Mouse (Mus musculus) heart, postnatal 0 days (tissue): Measurements from ENCODE around the gene Abcg2. TPM values are rescaled to one million over a fixed set of nuclear protein-coding genes. Genes with fewer than 3 reads are reported as not detected.

ENCODE experiments used
- ATAC-seq: fragments of 200-750 bp; cut with Nextera tagmentation; 2 replicates; pipeline ENCODE4 v1.8.0; 2017; ENCODE audit warnings: low read depth, moderate number of reproducible peaks, moderate library complexity; ENCODE audit not compliant: insufficient read depth
- DNase-seq: peaks from one replicate; pipeline ENCODE4 v3.0.0-alpha.2; 2016; ENCODE audit warnings: low spot score
- H3K27ac ChIP-seq: fragments of 300-500 bp; sonication (generic); 2 replicates; pipeline ENCODE4 v1.5.1; 2014; ENCODE audit warnings: low read depth, mild to moderate bottlenecking
- H3K27me3 ChIP-seq: fragments of 300-500 bp; sonication (generic); 2 replicates; pipeline ENCODE4 v1.6.1; 2014; ENCODE audit warnings: low read length, mixed read lengths; ENCODE audit not compliant: control insufficient read depth, insufficient read depth
- H3K36me3 ChIP-seq: fragments of 300-500 bp; sonication (generic); replicated peaks from 2 replicates; pipeline ENCODE4 v1.6.1; 2014; ENCODE audit warnings: low read length, mixed read lengths; ENCODE audit not compliant: control insufficient read depth, insufficient read depth
- H3K4me1 ChIP-seq: fragments of 300-500 bp; sonication (generic); 2 replicates; pipeline ENCODE4 v1.6.1; 2014; ENCODE audit warnings: antibody characterized with exemption; ENCODE audit not compliant: control insufficient read depth, insufficient read depth
- H3K4me2 ChIP-seq: fragments of 300-500 bp; sonication (generic); 2 replicates; pipeline ENCODE4 v1.6.1; 2014; ENCODE audit warnings: low read depth, mild to moderate bottlenecking, low read length, moderate library complexity
- H3K4me3 ChIP-seq: fragments of 300-500 bp; sonication (generic); 2 replicates; pipeline ENCODE4 v1.5.1; 2014; ENCODE audit warnings: low read depth, low read length
- H3K9ac ChIP-seq: fragments of 300-500 bp; sonication (generic); replicated peaks from 2 replicates; pipeline ENCODE4 v1.6.1; 2014; ENCODE audit warnings: low read depth, low read length, mixed read lengths
- H3K9me3 ChIP-seq: fragments of 300-500 bp; sonication (generic); replicated peaks from 2 replicates; pipeline ENCODE4 v1.6.1; 2016; ENCODE audit warnings: low read length; ENCODE audit not compliant: control insufficient read depth
- CTCF ChIP-seq: IDR thresholded peaks from 2 replicates; pipeline ENCODE4 v1.5.1; 2016; ENCODE audit warnings: antibody characterized with exemption, control low read depth, low read depth
- EP300 ChIP-seq: IDR thresholded peaks from 2 replicates; pipeline ENCODE4 v1.6.1; 2016; ENCODE audit warnings: antibody characterized with exemption, low read depth
- WGBS: fragments of 180-500 bp; shearing (Covaris S2); extraction: QIAGEN DNeasy Blood & Tissue Kit; methylation state at CpG from one replicate; pipeline ENCODE4 v1.1.7; 2014; 5-methylcytosine and 5-hydroxymethylcytosine counted together
- polyA plus RNA-seq: library from polyadenylated mRNA; unstranded; fragments of >200 nt; fragmentation: Nextera tagmentation; extraction: Ambion mirVana; gene quantifications from 2 replicates; pipeline ENCODE4 v1.2.1, GENCODE M21; 2015
- total RNA-seq: library from RNA; depleted of rRNA; stranded (reverse); fragments of >200 nt; gene quantifications from 2 replicates; pipeline ENCODE4 v1.2.3, GENCODE M21; 2014; ENCODE audit warnings: low replicate concordance

Gene Abcg2
- total and polyA plus RNA-seq, 2 experiments from 2014 or later, result 47.3 to 74.3 TPM

DNA sequence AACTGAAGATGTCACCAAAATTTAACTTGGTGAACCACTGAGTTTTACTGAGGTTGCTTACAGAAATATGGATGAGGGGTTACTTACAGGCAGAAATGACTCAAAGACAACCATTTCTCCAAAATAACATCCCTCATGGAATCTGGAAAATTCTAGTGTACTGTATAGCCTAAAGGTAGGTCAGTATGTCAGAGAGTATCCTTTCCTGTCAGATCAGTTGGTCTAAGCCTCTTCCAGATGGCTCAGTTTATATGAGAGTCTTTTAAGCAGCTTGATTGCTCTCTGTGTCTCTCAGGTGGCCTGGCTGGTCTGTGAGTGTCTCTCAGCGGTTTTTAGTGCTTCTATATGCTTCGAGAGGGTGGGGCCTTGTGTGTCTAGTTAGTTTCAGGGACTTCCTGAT is 24.1 kb downstream of the Abcg2 start:
- Histone ChIP-seq H3K27ac (no peak overlapping the region), H3K9me3 (peaks cover 11% of the 10 kb centered on the region), H3K36me3 (no peaks in the 10 kb centered on the region), H3K27me3 (no peaks in the 10 kb centered on the region), H3K4me2 (no peak overlapping the region), H3K4me3 (no peak overlapping the region), H3K9ac (no peak overlapping the region), H3K4me1 (0 out of 2 replicates have a peak, but pooled peaks cover 2% of the 10 kb centered on the region)
- DNase-seq (no peak), ATAC-seq (no peak)
- TF ChIP-seq EP300, result no peak
- no peak for TF ChIP-seq CTCF
- WGBS, result 91% methylated on average over 2 of the region's 2 CpGs

DNA sequence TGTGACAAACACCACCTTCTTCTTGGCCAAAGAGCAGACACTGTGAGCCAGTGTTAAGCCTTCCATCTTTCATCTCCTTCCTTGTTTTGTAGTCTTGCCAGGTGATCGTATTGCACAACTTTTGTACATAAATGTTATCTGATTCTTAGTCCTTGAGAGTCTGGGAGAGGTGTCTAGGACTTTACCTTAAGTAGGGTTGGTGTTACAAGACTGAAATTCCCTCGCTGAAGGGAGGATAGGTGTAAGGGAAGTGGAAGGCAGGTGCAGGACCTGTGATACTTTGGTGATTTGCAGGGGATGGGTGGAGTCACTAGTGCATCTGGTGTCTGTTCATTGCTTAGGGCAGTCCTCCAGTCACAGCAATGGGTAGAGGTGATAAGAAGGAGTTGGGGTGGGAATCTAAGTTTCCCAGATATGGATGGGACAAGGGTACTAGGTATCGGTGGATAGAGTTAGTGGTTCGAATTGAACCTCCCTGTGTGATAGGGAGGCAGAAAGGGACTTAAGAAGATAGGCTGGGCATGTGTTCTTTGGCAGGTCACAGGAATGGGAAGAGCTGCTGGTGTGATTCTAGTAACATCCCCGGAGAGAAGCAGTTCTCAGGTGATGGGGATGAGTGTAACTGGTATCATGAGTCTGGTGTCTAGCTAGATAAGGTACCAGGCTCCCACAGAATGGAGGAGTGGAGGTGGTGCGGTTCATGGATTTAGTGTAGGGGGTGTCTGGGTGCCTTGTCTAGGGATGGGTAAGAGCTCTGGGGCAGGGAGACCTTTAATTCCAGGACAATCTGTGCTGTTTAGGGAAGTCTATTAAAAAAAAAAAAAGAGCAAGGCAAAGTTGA is 25.8 kb downstream of the Abcg2 start:
- H3K9me3 ChIP-seq, result peaks cover 11% of the 10 kb centered on the region
- 69% methylated on average over 6 of the region's 6 CpGs for WGBS
- ATAC-seq, result 0 out of 2 replicates have a peak, but pooled peaks have one; percentile 3
- TF ChIP-seq EP300 (no peak), CTCF (no peak)
- no peak overlapping the region for H3K9ac ChIP-seq
- H3K4me3 ChIP-seq, result no peak overlapping the region
- H3K4me1 ChIP-seq, result 0 out of 2 replicates have a peak, but pooled peaks cover 2% of the 10 kb centered on the region
- no peak overlapping the region for H3K4me2 ChIP-seq
- DNase-seq, result no peak
- H3K27ac ChIP-seq, result no peak overlapping the region
- H3K36me3 ChIP-seq, result no peaks in the 10 kb centered on the region
- no peaks in the 10 kb centered on the region for H3K27me3 ChIP-seq

GRCm38 (mm10) chr6:58610760-58611654 is 26.7 kb downstream of the Abcg2 start:
- TF ChIP-seq CTCF (no peak), EP300 (no peak)
- 64% methylated on average over 4 of the region's 4 CpGs for whole genome bisulfite sequencing

DNA sequence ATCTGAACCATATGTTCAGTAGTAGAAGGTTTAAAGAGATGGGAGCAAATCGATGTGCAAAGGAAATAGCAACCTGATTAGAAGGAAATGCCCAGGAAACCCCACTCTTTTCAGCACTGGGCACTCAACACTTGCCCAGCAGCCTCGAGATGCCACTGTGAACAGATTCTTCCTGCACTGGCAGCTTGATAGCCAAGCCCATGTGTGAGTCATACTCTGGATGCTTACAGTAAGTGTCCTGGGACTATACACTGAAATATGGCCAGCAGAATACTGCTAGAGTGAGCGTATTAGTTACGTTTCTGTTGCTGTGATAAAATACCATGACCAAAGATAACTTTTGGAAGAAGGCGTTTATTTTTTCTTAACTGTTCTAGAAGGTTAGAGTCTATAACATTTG is 39.8 kb downstream of the Abcg2 start:
- no peak overlapping the region for H3K4me2 ChIP-seq
- WGBS, result 46% methylated on average over 5 of the region's 5 CpGs
- no peak overlapping the region for H3K27ac ChIP-seq

More at GRCm38 (mm10) chr6:58610760-58611654, 26.7 kb downstream of the Abcg2 start:
- Histone ChIP-seq H3K36me3 (no peaks in the 10 kb centered on the region), H3K4me3 (no peak overlapping the region), H3K27ac (no peak overlapping the region), H3K9ac (no peak overlapping the region), H3K4me2 (no peak overlapping the region), H3K27me3 (no peaks in the 10 kb centered on the region), H3K4me1 (0 out of 2 replicates have a peak, but pooled peaks cover 2% of the 10 kb centered on the region), H3K9me3 (peaks cover 11% of the 10 kb centered on the region)
- DNase-seq, result no peak
- ATAC-seq, result peak; percentile 57

DNA sequence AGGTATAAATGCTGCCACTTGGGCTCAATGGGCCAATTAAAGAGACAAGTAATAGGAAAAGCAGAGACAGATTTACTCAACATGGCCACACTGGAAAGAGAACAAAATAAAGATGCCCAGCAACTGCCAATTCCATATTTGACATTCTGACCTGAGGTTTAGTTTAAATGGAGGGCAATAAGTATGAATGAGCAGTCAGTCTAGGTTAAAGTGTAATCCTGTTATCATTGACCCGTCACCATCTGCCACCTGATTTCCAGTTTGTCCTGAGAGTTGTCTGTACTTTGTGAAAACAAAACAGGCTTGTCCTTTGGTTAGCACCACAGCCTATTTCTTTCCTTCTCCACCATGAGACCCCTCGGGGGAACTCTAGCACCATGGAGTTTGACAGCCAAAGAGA is 44.9 kb downstream of the Abcg2 start:
- DNase-seq (no peak), ATAC-seq (no peak)
- H3K27ac ChIP-seq, result no peak overlapping the region
- no peak overlapping the region for H3K9ac ChIP-seq
- WGBS, result 48% methylated on average over 2 of the region's 2 CpGs
- H3K4me1 ChIP-seq, result no peaks in the 10 kb centered on the region
- no peaks in the 10 kb centered on the region for H3K36me3 ChIP-seq
- H3K4me2 ChIP-seq, result no peak overlapping the region
- H3K27me3 ChIP-seq, result no peaks in the 10 kb centered on the region
- H3K9me3 ChIP-seq, result no peaks in the 10 kb centered on the region
- no peak overlapping the region for H3K4me3 ChIP-seq
- TF ChIP-seq CTCF (no peak), EP300 (no peak)

More for the DNA sequence above, 39.8 kb downstream of the Abcg2 start:
- no peak for DNase-seq
- no peak for ATAC-seq
- H3K9me3 ChIP-seq, result no peaks in the 10 kb centered on the region
- no peaks in the 10 kb centered on the region for H3K36me3 ChIP-seq
- peaks cover 6% of the 10 kb centered on the region; the same call in 1 of the 2 replicates for H3K4me1 ChIP-seq
- H3K9ac ChIP-seq, result no peak overlapping the region
- TF ChIP-seq CTCF (no peak), EP300 (no peak)
- no peaks in the 10 kb centered on the region for H3K27me3 ChIP-seq
- no peak overlapping the region for H3K4me3 ChIP-seq
